Mouse (Mus musculus): ENCODE results near the gene Rnf123. TPM values are rescaled to one million over a fixed set of nuclear protein-coding genes. Genes with fewer than 3 reads are reported as not detected.
A peak's percentile ranks its signal among the peaks of the same experiment; 100 is the strongest.

The Rnf123 gene
- total RNA-seq, 2 experiments from 2014 or later = 29.7 to 75.3 TPM

- ATAC-seq (replicated peaks; ENCODE audit: poor library complexity, severe bottlenecking) = no peak
Observed at GRCm38 (mm10) chr9:108105549-108105863, 22.4 kb upstream of the Rnf123 start.

- peak; percentile 85 for ATAC-seq (replicated peaks; ENCODE audit: poor library complexity, severe bottlenecking)
Observed at GRCm38 (mm10) chr9:108104766-108105548, 21.8 kb upstream of the Rnf123 start.

- ATAC-seq (replicated peaks; ENCODE audit: poor library complexity, severe bottlenecking) = no peak
Observed at GRCm38 (mm10) chr9:108099619-108100018, 16.5 kb upstream of the Rnf123 start.

- no peak for ATAC-seq (replicated peaks; ENCODE audit: poor library complexity, severe bottlenecking)
Observed at GRCm38 (mm10) chr9:108095949-108096712, 13.0 kb upstream of the Rnf123 start.

GRCm38 (mm10) chr9:108095518-108095917 is 12.4 kb upstream of the Rnf123 start:
- ATAC-seq (replicated peaks; ENCODE audit: poor library complexity, severe bottlenecking) = peak; percentile 39

GRCm38 (mm10) chr9:108094998-108095411 is 11.9 kb upstream of the Rnf123 start:
- ATAC-seq (replicated peaks; ENCODE audit: poor library complexity, severe bottlenecking) = no peak

GRCm38 (mm10) chr9:108094184-108094941 is 11.2 kb upstream of the Rnf123 start, which contains the start of gene Apeh:
Gene Apeh (minus strand): TSS chr9:108094606.
- peak; percentile 88 for ATAC-seq (replicated peaks; ENCODE audit: poor library complexity, severe bottlenecking)

GRCm38 (mm10) chr9:108093586-108093985 is 10.4 kb upstream of the Rnf123 start:
- no peak for ATAC-seq (replicated peaks; ENCODE audit: poor library complexity, severe bottlenecking)

- no peak for ATAC-seq (replicated peaks; ENCODE audit: poor library complexity, severe bottlenecking)
Observed at GRCm38 (mm10) chr9:108090611-108091120, 7.5 kb upstream of the Rnf123 start.

GRCm38 (mm10) chr9:108085261-108085660 is 2.1 kb upstream of the Rnf123 start:
- no peak for ATAC-seq (replicated peaks; ENCODE audit: poor library complexity, severe bottlenecking)

- ATAC-seq (replicated peaks; ENCODE audit: poor library complexity, severe bottlenecking) = no peak
Observed at GRCm38 (mm10) chr9:108083561-108083960, 415 bp upstream of the Rnf123 start.

- ATAC-seq (replicated peaks; ENCODE audit: poor library complexity, severe bottlenecking) = 0 out of 2 replicates have a peak, but pooled peaks have one; percentile 4
Observed at GRCm38 (mm10) chr9:108082549-108082948, 597 bp downstream of the Rnf123 start.

GRCm38 (mm10) chr9:108080168-108080567 is 3.0 kb downstream of the Rnf123 start, which contains the start of gene Mst1:
Gene Mst1 (plus strand): TSS chr9:108080436.
- peak; percentile 21 for ATAC-seq (replicated peaks; ENCODE audit: poor library complexity, severe bottlenecking)

GRCm38 (mm10) chr9:108073141-108073930 is 9.8 kb downstream of the Rnf123 start:
- ATAC-seq (replicated peaks; ENCODE audit: poor library complexity, severe bottlenecking) = no peak

GRCm38 (mm10) chr9:108072481-108072924 is 10.6 kb downstream of the Rnf123 start:
- no peak for ATAC-seq (replicated peaks; ENCODE audit: poor library complexity, severe bottlenecking)

GRCm38 (mm10) chr9:108071801-108072200 is 11.3 kb downstream of the Rnf123 start:
- ATAC-seq (replicated peaks; ENCODE audit: poor library complexity, severe bottlenecking) = no peak

- no peak for ATAC-seq (replicated peaks; ENCODE audit: poor library complexity, severe bottlenecking)
Observed at GRCm38 (mm10) chr9:108069529-108069928, 13.6 kb downstream of the Rnf123 start.

GRCm38 (mm10) chr9:108069007-108069406 is 14.1 kb downstream of the Rnf123 start:
- no peak for ATAC-seq (replicated peaks; ENCODE audit: poor library complexity, severe bottlenecking)

GRCm38 (mm10) chr9:108067900-108068299 is 15.2 kb downstream of the Rnf123 start:
- ATAC-seq (replicated peaks; ENCODE audit: poor library complexity, severe bottlenecking) = peak; percentile 76

GRCm38 (mm10) chr9:108067199-108067598 is 15.9 kb downstream of the Rnf123 start:
- ATAC-seq (replicated peaks; ENCODE audit: poor library complexity, severe bottlenecking) = no peak
